Mouse (Mus musculus) cortical plate, adult 2 months (tissue): Measurements from ENCODE around the gene Bmp8a.

Source experiments
- CTCF ChIP-seq: fragments of 200-500 bp; IDR thresholded peaks from 2 replicates; pipeline ENCODE4 v1.5.1; 2011; ENCODE audit warnings: mild to moderate bottlenecking, control low read depth, low read length; ENCODE audit not compliant: insufficient read depth; ENCODE audit errors: extremely low read depth
- POLR2A ChIP-seq: fragments of 200-500 bp; IDR thresholded peaks from 2 replicates; pipeline ENCODE4 v1.6.1; 2011; ENCODE audit warnings: mild to moderate bottlenecking, low read length, control low read depth; ENCODE audit not compliant: insufficient read depth; ENCODE audit errors: extremely low read depth

GRCm38 (mm10) chr4:123295516-123296147 is 47.4 kb downstream of the Bmp8a start:
- no peak for TF ChIP-seq CTCF
- no peak for TF ChIP-seq POLR2A
